Mouse (Mus musculus) cerebellum, adult 2 months (tissue): ENCODE measurements around the gene Zic2. TPM values are rescaled to one million over a fixed set of nuclear protein-coding genes. Genes with fewer than 3 reads are reported as not detected.
A peak's percentile ranks its signal among the peaks of the same experiment; 100 is the strongest.

Experiments used
- DNase-seq, 2 experiments: peaks; one replicate each; pipeline ENCODE4 v3.0.0; 2021
- H3K27ac ChIP-seq: fragments of 200-500 bp; 2 replicates; pipeline ENCODE4 v1.5.1; 2012; ENCODE audit warnings: low read length, control low read depth, inconsistent platforms; ENCODE audit not compliant: insufficient read depth
- H3K27me3 ChIP-seq: fragments of 200-500 bp; 2 replicates; pipeline ENCODE4 v1.6.1; 2012; ENCODE audit warnings: inconsistent platforms, mild to moderate bottlenecking, low read length, moderate library complexity; ENCODE audit not compliant: control insufficient read depth, insufficient read depth
- H3K4me1 ChIP-seq: fragments of 200-500 bp; 2 replicates; pipeline ENCODE4 v1.6.1; 2011; ENCODE audit warnings: low read length; ENCODE audit not compliant: control insufficient read depth, insufficient read depth
- H3K4me3 ChIP-seq: fragments of 200-500 bp; replicated peaks from 2 replicates; pipeline ENCODE3; 2011; ENCODE audit warnings: mild to moderate bottlenecking, low read depth, low read length, control low read depth; ENCODE audit not compliant: insufficient read depth
- CTCF ChIP-seq: fragments of 200-500 bp; IDR thresholded peaks from 2 replicates; pipeline ENCODE4 v1.5.1; 2011; ENCODE audit warnings: low read depth, mild to moderate bottlenecking, control low read depth, low read length, moderate library complexity, borderline replicate concordance; ENCODE audit not compliant: insufficient read depth
- POLR2A ChIP-seq: fragments of 200-500 bp; IDR thresholded peaks from 2 replicates; pipeline ENCODE4 v1.6.1; 2011; ENCODE audit warnings: low read length, control low read depth, borderline replicate concordance; ENCODE audit not compliant: insufficient read depth
- WGBS: fragments of 180-500 bp; shearing (Covaris S2); methylation state at CpG from one replicate; pipeline ENCODE4 v1.1.7; 2018; 5-methylcytosine and 5-hydroxymethylcytosine counted together
- polyA plus RNA-seq: library from polyadenylated mRNA; depleted of rRNA; stranded (reverse); fragments of >200 nt; gene quantifications from 2 replicates; pipeline ENCODE4 v1.2.3, GENCODE M21; 2012; rRNA removed

Gene Zic2
- polyA plus RNA-seq, 1 experiment: 157 TPM

DNA sequence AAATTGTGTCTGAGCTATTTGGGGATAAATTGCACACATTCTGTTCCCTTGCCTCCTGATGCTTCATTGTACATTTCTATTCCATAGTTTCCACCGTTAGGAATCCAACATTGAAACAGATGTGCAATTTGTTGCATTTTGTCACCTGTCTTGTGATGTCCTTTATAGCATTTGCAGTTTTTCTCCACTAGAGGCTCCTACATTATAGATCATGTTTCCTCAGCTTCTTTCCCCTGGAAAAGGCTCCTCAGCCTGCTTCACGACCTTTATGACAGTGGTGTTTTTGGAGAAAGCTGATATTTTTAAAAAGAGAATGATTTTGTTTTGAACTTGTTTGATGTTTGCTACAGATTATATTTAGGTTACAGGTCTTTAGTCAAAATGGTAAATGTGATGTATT is 33.8 kb downstream of the Zic2 start:
- no peak for TF ChIP-seq POLR2A
- peak; percentile 31; the same call in 1 of the 2 replicates for TF ChIP-seq CTCF
- Histone ChIP-seq H3K27me3 (no peaks in the 10 kb centered on the region), H3K4me1 (no peaks in the 10 kb centered on the region; the same call in 1 of the 2 replicates), H3K4me3 (no peak overlapping the region), H3K27ac (no peak overlapping the region)
- no peak for DNase-seq
- 16% methylated on average over 2 of the region's 2 CpGs for WGBS

DNA sequence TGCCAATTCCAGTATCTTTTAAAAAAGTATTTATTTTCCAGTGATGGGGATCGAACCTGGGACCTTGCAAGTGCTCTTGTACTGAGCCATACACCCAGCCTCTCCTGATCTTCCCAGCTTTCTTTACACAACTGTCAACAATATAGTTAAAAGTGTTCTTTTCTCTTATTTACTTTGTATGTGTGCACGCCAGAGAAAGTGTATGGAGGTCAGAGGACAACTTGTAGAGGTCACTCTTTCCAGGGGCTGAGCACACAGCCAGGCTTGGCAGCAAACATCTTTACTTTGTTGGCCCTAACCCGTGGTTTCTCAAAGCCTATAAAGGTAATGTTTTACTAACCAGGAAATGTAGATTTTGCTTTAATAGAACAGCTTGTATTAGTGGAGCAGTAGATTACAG is 36.3 kb downstream of the Zic2 start:
- Histone ChIP-seq H3K27me3 (no peaks in the 10 kb centered on the region), H3K4me3 (no peak overlapping the region), H3K27ac (no peak overlapping the region), H3K4me1 (no peaks in the 10 kb centered on the region; the same call in 1 of the 2 replicates)
- TF ChIP-seq POLR2A (no peak), CTCF (no peak)
- 78% methylated on average over 3 of the region's 3 CpGs for WGBS
- no peak for DNase-seq

DNA sequence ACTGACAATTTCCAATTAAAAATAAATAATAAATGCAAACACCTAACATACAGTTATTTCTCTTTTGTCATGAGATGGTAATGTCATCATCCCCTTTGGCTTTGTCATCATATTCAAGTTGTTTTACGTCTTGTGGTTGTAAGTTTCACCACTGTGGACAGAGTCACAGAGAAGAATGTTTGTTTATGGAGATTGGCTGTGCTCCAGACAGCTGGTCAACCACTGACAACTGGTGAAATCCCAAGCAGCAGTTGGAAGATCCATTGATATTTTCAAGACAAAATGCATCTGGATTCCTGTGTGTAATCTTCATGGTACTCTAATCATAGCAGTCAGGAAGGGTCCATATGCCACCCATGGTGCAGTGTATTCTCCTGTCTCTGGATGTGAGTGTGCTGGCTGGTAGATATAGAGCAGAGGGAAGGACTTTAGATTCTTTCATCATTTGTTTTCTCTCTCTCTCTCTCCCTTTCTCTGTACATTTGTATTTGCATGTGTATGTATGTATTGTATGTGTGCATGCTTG is 38.3 kb downstream of the Zic2 start:
- Histone ChIP-seq H3K4me1 (no peaks in the 10 kb centered on the region; the same call in 1 of the 2 replicates), H3K27me3 (no peaks in the 10 kb centered on the region), H3K27ac (no peak overlapping the region), H3K4me3 (no peak overlapping the region)
- TF ChIP-seq CTCF (no peak), POLR2A (no peak)
- WGBS: 74% methylated on average over 1 of the region's 1 CpGs
- DNase-seq: no peak

DNA sequence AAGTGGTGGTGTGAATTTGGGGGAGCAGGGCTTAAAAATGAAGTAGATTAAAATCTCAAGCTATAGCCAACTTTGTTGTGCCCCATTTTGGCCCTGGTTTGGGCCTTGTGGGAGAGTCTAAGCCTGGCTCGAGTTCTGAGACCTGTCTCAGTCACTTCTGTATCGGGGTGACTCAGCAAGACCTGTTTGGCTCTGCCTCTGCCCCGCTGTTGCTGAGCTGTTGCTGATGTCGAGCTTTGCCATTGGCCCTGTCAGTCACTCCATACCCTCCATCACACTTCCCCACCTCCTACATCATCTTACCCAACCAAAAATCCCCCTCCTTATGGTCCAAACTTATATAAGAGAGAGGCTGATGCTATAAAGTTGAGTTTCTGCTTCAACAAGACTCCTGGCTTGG is 53.2 kb downstream of the Zic2 start:
- H3K4me1 ChIP-seq: no peaks in the 10 kb centered on the region
- TF ChIP-seq CTCF: no peak
- no peak for TF ChIP-seq POLR2A
- 77% methylated on average over 4 of the region's 4 CpGs for WGBS
- no peaks in the 10 kb centered on the region for H3K27me3 ChIP-seq
- H3K4me3 ChIP-seq: no peak overlapping the region
- H3K27ac ChIP-seq: no peak overlapping the region
- DNase-seq: no peak

Other genes with a start within 250 kb of the Zic2 start
- 0.49 TPM in 2 replicates for gene Gm5089, start 24.3 kb upstream of the Zic2 start, polyA plus RNA-seq
- 27.5 and 30.4 TPM in 2 replicates for gene Zic5, start 9.8 kb upstream of the Zic2 start, polyA plus RNA-seq
- gene Gm10837, start 15.2 kb downstream of the Zic2 start, polyA plus RNA-seq: 2.7 TPM in 2 replicates
- 68.3 and 84.5 TPM in 2 replicates for gene Pcca, start 58.9 kb downstream of the Zic2 start, polyA plus RNA-seq